Mouse (Mus musculus): ENCODE measurements around the gene Fam83f.
A peak's percentile ranks its signal among the peaks of the same experiment; 100 is the strongest.

Gene Fam83f

DNA sequence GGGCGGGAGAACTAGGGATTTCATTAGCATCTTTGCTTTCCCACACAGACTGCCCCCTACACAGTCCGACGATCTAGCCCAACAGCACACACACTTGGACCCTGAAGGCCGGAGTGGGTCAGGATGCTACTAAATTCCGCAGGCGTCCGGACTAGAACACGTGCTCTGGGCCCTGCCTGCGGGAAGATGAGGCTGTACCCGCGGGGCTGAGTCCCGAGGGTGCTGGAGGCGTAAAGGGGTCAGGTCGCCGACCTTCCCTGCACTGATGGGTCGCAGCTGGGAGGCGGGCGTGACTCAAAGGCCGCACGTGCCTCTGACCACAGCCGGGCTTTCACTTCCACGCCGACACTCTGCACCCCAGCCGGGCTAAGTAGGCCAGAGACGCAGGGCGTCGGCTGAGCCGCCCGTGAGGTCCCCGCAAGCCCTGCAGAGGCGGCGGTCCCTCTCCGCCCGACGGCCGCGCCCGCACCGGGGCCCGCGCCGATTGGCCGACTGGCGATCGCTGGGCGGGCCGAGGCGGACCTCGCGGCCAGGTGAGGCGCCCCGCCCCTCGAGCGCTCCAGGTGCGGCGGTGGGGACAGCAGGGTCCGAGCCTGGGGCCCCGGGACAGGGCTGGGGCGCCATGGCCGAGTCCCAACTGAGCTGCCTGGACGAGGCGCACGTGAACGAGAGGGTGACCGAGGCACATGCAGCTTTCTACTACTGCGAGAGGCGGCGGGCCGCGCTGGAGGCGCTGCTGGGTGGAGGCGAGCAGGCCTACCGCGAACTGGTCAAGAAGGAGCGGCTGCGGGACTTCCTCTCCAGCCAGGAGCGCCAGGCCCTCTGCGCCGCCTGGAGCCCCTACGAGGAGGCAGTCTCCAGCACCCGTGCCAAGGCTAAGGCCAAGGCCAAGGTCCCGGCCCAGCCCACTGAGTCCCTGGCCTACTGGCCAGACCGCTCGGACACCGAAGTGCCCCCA, at the start of gene Fam83f:
TSS of gene Fam83f (plus strand) at position 553 of the 958 bp plus-strand sequence.
- no peak for DNase-seq (ENCODE audit: low spot score in 2 of 2)

GRCm38 (mm10) chr15:80623171-80623837, 48.3 kb upstream of the Fam83f start:
- no peak for DNase-seq (ENCODE audit: low spot score in 2 of 2)

DNA sequence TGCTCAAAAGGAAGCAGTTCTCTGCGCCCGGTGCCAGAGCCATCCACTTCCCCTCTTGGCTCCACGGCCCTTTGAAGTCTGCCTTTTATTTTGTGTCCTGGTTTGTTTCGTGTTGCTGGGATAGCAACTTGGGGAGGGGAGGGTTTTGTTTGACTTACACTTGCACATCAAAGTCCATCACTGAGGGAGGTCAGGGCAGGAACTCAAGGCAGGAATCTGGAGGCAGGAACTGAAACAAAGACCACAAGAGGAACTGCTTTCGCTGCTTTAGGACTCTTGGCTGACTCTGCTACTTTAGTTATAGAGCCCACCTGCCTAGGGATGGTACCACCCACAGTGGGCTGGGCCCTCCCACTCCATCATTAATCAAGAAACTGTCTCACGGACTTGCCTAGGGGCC, 45.2 kb upstream of the Fam83f start:
- no peak for DNase-seq (ENCODE audit: low spot score in 2 of 2)

- DNase-seq (ENCODE audit: low spot score in 2 of 2), result no peak
Measured at GRCm38 (mm10) chr15:80630147-80630546, 41.5 kb upstream of the Fam83f start.

DNA sequence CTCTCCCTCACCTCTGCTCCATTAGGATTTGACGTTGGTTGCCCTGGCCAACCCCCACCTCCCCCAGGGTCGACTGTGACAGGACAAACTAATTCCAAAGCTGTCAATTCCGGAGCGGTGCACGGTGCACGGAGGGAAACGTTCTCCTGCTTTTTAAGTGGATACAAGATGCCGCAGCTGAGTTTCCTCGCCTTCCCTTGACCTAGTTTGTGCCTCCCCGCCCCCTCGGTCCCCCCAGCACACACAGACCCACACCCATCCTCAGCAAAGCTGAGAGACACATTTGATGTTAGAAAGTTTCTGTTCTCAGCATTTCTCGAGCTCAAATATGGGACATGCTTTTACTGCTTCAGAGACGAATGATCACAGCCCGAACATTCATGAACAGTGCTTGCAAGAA, 40.9 kb upstream of the Fam83f start:
- no peak for DNase-seq (ENCODE audit: low spot score in 2 of 2)

DNA sequence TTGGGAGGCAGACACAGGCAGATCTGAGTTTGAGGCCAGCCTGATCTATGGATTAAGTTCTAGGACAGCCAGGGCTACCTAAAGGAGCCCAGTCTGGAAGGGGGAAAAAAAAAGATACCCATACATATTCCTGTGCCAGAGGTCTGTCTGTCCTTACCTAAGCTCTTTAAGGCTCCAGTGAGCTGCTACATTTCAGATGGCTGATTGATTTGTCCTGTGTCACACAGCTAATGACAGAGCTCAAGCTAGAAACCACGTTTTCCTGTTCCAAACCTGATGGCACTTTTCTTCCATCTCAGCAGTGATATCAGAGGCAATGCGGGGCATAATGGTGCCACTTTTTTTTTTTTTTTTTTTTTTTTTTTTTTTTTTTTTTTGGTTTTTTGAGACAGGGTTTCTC, 40.3 kb upstream of the Fam83f start:
- no peak for DNase-seq (ENCODE audit: low spot score in 2 of 2)

DNA sequence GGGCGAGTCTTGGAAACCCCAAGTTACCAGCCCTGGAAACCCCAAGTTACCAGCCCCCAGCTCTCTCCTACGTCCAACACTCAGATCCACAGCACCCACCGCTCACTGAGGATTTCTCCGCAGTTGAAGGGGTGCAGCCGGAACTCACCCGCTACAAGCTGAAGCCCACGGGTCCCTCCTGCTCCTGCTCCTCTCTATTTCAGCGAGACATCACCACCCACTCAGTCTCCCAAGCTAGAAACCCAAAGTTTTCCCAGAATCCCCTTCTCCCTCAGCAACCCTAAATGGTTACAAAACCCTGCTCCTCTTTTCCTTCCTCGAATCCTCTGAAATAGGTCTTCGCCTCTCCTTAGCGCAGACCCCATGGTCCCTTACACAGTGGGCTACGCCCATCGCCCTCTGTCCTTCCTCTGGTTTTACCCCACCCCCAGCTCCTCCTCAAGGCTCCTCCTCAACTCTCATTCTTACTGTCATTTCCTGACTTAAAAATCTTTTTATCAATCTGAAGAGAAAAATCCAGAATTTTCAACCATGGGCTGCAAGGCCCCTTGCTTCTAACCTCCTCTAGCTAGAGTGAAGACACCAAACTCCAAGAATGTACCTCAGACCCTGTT, 39.3 kb upstream of the Fam83f start:
- peak; percentile 31 to 57 for DNase-seq (ENCODE audit: low spot score in 2 of 2)

DNA sequence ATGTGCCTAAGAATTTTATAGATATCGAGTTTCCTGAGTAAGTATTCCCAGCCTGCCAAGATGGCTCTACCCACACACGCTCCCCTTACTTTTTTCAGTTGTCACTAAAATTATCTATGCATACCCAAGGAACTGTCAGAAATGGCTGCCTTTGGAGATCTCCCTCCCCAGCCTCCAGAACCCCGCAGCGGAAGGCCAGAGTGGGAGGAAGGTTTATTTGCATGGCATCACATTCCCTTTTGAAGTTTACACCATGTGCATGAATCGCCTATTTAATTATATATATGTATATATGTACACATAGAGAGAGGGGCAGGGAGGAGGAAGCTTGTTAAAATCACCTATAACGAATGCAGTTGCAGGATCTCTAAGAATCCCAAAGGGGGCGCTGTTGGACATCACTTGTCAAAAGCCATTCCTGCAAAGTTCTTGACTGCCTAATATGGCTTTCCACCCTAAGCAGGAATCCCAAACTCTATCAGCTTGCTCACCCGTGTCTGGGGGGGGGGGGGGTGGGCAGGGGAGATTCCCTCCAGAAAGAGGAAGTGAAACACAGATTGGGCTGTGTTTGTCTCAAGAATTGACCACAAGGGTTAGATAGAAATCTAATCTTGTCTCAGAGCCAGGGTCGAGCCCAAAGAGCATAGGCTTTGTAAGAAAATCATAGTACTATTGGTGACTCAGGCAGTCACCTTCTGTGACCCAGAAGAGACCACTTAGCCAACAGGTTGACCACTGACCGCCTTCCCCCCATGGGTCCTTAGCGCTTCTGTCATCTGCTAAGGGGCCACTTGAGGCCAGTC, 37.1 kb upstream of the Fam83f start:
- peak; percentile 38 to 72 for DNase-seq (ENCODE audit: low spot score in 2 of 2)

DNA sequence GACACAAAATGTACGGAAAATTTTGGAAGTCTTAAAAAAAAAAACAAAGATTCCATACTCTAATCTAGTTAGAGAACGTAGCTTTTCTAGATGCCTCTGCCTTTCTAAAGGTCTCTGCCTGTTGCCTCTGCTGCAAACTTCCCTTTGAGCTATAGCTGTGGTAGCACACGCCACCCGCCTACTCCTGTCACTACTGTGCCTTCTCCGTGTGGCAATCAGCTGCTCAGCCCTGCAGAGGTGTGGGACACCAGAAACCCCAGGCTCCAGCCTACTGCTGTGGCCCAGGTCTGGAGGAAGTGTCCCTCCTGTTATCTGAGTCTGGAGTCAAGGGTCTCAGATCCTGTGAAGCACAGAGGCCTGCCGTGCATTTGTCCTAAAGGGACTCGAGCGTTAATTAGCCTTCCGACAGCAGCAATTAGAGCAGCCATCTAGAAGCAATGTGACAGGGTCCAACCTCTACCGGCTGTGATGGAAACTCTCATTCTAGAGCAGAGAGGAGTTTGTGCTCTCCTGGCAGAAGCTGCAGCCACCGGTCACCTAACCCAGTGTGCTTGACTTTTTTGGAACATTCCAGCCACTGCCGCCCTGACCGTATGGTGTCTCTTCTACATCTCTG, 34.8 kb upstream of the Fam83f start:
- DNase-seq (ENCODE audit: low spot score in 2 of 2), result no peak

- DNase-seq (ENCODE audit: low spot score in 2 of 2), result no peak
Measured at GRCm38 (mm10) chr15:80639071-80639702, 32.5 kb upstream of the Fam83f start.

DNA sequence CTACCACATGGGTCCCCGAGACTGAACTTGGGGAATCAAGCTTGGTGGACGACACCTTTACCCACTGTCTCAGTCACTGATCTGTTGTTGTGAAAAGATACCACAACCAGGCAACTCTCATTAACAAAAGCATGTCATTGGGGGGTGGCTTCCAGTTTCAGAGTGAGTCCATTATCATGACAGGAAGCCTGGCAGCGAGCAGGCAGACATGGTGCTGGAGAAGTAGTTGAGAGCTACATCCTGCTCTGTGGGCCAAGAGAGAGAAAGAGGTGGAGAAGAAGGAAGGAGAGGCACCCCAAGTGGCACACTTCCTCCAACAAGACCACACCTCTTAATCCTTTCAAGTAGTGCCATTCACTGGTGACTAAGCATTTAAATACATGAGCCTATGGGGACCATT, 31.8 kb upstream of the Fam83f start:
- DNase-seq (ENCODE audit: low spot score in 2 of 2), result no peak

GRCm38 (mm10) chr15:80641702-80642435, 29.8 kb upstream of the Fam83f start:
- no peak for DNase-seq (ENCODE audit: low spot score in 2 of 2)

- DNase-seq (ENCODE audit: low spot score in 2 of 2), result no peak
Measured at GRCm38 (mm10) chr15:80645006-80645797, 26.4 kb upstream of the Fam83f start.

GRCm38 (mm10) chr15:80648977-80649606, 22.6 kb upstream of the Fam83f start:
- DNase-seq (ENCODE audit: low spot score in 2 of 2), result no peak

DNA sequence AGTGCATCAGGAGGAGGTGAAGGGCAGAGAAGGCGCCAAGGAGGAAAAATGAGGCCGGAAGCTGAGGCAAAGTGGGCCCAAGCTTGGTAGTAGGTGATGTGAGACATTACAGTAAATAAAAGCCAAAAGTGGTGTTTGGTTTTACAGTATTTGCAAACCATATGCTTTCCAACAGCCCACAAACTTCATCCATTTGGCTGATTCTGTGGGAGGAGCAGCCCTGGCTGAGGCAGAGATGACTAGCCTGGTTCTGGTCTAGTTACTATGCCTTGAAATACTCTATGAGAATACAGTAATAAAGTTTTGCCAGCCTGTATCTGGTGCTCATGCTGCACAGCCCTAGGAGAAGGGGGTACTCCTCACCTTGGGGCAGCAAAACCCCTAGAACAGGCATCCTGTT, 21.2 kb upstream of the Fam83f start:
- no peak for DNase-seq (ENCODE audit: low spot score in 2 of 2)

DNA sequence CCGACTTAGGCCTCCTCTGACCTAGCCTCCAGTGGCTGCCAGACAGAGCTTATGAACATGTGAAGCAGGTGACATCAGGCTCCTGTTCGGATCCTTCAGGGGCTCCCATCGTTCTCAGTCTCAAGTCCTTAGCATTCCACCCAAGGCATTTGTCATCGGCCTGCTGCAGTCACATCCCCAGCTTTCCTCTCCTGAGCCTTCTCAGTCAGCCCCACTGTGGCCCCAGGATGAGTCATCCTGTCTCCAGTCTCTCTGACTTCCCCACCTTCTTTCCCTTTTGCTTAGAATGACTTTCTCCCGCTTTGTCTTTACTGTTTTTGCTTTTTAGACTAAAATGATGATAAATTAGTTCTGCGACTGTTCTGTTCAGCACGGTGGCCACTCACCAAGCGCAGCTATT, 17.8 kb upstream of the Fam83f start:
- DNase-seq (ENCODE audit: low spot score in 2 of 2), result no peak

DNA sequence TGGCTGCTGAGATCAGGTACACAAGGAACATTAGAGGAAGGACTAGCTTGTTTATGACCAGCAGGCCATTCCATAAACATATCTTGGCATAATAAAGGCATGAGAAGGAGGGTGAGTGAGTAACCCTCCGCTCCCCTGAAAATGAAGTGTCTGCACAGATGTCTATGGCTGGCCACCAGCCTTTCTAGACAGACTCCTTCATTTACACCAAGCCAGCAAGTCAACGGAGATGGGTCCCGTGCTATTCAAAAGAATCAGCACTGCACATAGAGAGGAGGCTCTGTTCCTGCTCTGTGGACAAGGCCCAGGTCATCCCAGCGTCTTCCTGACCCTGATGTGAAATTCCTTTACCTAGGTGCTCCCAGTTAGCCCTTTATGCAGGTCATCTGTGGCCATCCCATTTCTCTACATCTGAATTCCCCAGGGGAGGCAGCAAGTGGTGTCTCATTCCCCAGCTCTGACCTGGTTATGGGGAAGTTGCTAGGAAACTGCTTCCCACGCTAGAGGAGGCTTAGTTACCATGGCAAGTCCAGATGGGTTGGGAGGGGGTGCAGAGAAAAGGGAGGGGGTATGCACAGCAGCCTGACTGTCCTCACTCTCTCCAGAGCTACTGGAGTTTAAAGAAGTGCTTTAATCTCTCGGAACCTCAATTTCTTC, 12.7 kb upstream of the Fam83f start:
- DNase-seq (ENCODE audit: low spot score in 2 of 2), result peak; percentile 47 to 68

GRCm38 (mm10) chr15:80660963-80661362, 10.7 kb upstream of the Fam83f start:
- no peak for DNase-seq (ENCODE audit: low spot score in 2 of 2)
